Mouse (Mus musculus): ENCODE measurements around the gene Xpr1. TPM values are rescaled to one million over a fixed set of nuclear protein-coding genes. Genes with fewer than 3 reads are reported as not detected.

Gene Xpr1
- total and polyA plus RNA-seq, 3 experiments, result 8.5 to 34.4 (median 30.3) TPM

GRCm38 (mm10) chr1:155337315-155337714 is 79.9 kb downstream of the Xpr1 start:
- Histone ChIP-seq H3K36me3 (ENCODE audit: control insufficient read depth, insufficient read depth, low read length) (no peaks in the 10 kb centered on the region), H3K79me2 (replicated peaks; ENCODE audit: control insufficient read depth, insufficient read depth, low read length) (no peaks in the 10 kb centered on the region), H3K9ac (ENCODE audit: low read depth, low read length) (no peak overlapping the region), H3K4me1 (ENCODE audit: control insufficient read depth, insufficient read depth, low read length) (no peaks in the 10 kb centered on the region), H3K27me3 (ENCODE audit: control insufficient read depth, insufficient read depth, low read length) (no peaks in the 10 kb centered on the region), H3K4me3 (no peak overlapping the region), H3K27ac (no peak overlapping the region)
- no peak for TF ChIP-seq POLR2A (IDR thresholded peaks at IDR 0.05; ENCODE audit: insufficient read depth, low read depth, low read length)
- TF ChIP-seq EP300 (IDR thresholded peaks at IDR 0.05; ENCODE audit: insufficient read depth, low read depth, low read length), result no peak
- TF ChIP-seq CTCF (IDR thresholded peaks at IDR 0.05), result no peak
- 87% methylated on average over 4 of the region's 4 CpGs for WGBS
- DNase-seq, result no peak
- intact Hi-C loops (cut with DNase I), result no loop called here

- H3K79me2 ChIP-seq (replicated peaks; ENCODE audit: control insufficient read depth, insufficient read depth, low read length), result no peaks in the 10 kb centered on the region
- no peak overlapping the region for H3K27ac ChIP-seq
- no peaks in the 10 kb centered on the region for H3K36me3 ChIP-seq (ENCODE audit: control insufficient read depth, insufficient read depth, low read length)
- TF ChIP-seq POLR2A (IDR thresholded peaks at IDR 0.05; ENCODE audit: insufficient read depth, low read depth, low read length), result no peak
- no peak for TF ChIP-seq CTCF (IDR thresholded peaks at IDR 0.05)
- TF ChIP-seq EP300 (IDR thresholded peaks at IDR 0.05; ENCODE audit: insufficient read depth, low read depth, low read length), result no peak
- WGBS, result 64% methylated on average over 6 of the region's 6 CpGs
- H3K9ac ChIP-seq (ENCODE audit: low read depth, low read length), result no peak overlapping the region
- H3K4me1 ChIP-seq (ENCODE audit: control insufficient read depth, insufficient read depth, low read length), result no peaks in the 10 kb centered on the region
- no peak for DNase-seq
- intact Hi-C loops (cut with DNase I), result no loop called here
- H3K27me3 ChIP-seq (ENCODE audit: control insufficient read depth, insufficient read depth, low read length), result no peaks in the 10 kb centered on the region
- H3K4me3 ChIP-seq, result no peak overlapping the region
Observed at GRCm38 (mm10) chr1:155335963-155336362, 81.3 kb downstream of the Xpr1 start.

GRCm38 (mm10) chr1:155322183-155322582 is 95.0 kb downstream of the Xpr1 start:
- DNase-seq, result no peak
- WGBS, result 70% methylated on average over 1 of the region's 1 CpGs
- no peak overlapping the region for H3K4me3 ChIP-seq
- intact Hi-C loops (cut with DNase I), result no loop called here
- no peak overlapping the region for H3K9ac ChIP-seq (ENCODE audit: low read depth, low read length)
- TF ChIP-seq EP300 (IDR thresholded peaks at IDR 0.05; ENCODE audit: insufficient read depth, low read depth, low read length), result no peak
- no peak for TF ChIP-seq CTCF (IDR thresholded peaks at IDR 0.05)
- no peak for TF ChIP-seq POLR2A (IDR thresholded peaks at IDR 0.05; ENCODE audit: insufficient read depth, low read depth, low read length)
- H3K36me3 ChIP-seq (ENCODE audit: control insufficient read depth, insufficient read depth, low read length), result no peaks in the 10 kb centered on the region
- no peak overlapping the region for H3K27ac ChIP-seq
- no peaks in the 10 kb centered on the region for H3K79me2 ChIP-seq (replicated peaks; ENCODE audit: control insufficient read depth, insufficient read depth, low read length)
- no peaks in the 10 kb centered on the region for H3K4me1 ChIP-seq (ENCODE audit: control insufficient read depth, insufficient read depth, low read length)
- H3K27me3 ChIP-seq (ENCODE audit: control insufficient read depth, insufficient read depth, low read length), result no peaks in the 10 kb centered on the region

GRCm38 (mm10) chr1:155320091-155320833 is 97.0 kb downstream of the Xpr1 start:
- no peaks in the 10 kb centered on the region for H3K36me3 ChIP-seq (ENCODE audit: control insufficient read depth, insufficient read depth, low read length)
- H3K27ac ChIP-seq, result no peak overlapping the region
- H3K9ac ChIP-seq (ENCODE audit: low read depth, low read length), result no peak overlapping the region
- H3K27me3 ChIP-seq (ENCODE audit: control insufficient read depth, insufficient read depth, low read length), result no peaks in the 10 kb centered on the region
- no peaks in the 10 kb centered on the region for H3K79me2 ChIP-seq (replicated peaks; ENCODE audit: control insufficient read depth, insufficient read depth, low read length)
- TF ChIP-seq CTCF (IDR thresholded peaks at IDR 0.05), result no peak
- TF ChIP-seq EP300 (IDR thresholded peaks at IDR 0.05; ENCODE audit: insufficient read depth, low read depth, low read length), result no peak
- no peak for TF ChIP-seq POLR2A (IDR thresholded peaks at IDR 0.05; ENCODE audit: insufficient read depth, low read depth, low read length)
- 79% methylated on average over 7 of the region's 7 CpGs for WGBS
- no peaks in the 10 kb centered on the region for H3K4me1 ChIP-seq (ENCODE audit: control insufficient read depth, insufficient read depth, low read length)
- no peak overlapping the region for H3K4me3 ChIP-seq
- DNase-seq, result no peak
- intact Hi-C loops (cut with DNase I), result no loop called here

- Histone ChIP-seq H3K9ac (ENCODE audit: low read depth, low read length) (no peak overlapping the region), H3K27ac (no peak overlapping the region), H3K79me2 (replicated peaks; ENCODE audit: control insufficient read depth, insufficient read depth, low read length) (no peaks in the 10 kb centered on the region), H3K36me3 (ENCODE audit: control insufficient read depth, insufficient read depth, low read length) (no peaks in the 10 kb centered on the region), H3K27me3 (ENCODE audit: control insufficient read depth, insufficient read depth, low read length) (no peaks in the 10 kb centered on the region), H3K4me3 (no peak overlapping the region), H3K4me1 (ENCODE audit: control insufficient read depth, insufficient read depth, low read length) (no peaks in the 10 kb centered on the region)
- WGBS, result 82% methylated on average over 4 of the region's 4 CpGs
- intact Hi-C loops (cut with DNase I), result no loop called here
- no peak for DNase-seq
- TF ChIP-seq CTCF (IDR thresholded peaks at IDR 0.05) (no peak), POLR2A (IDR thresholded peaks at IDR 0.05; ENCODE audit: insufficient read depth, low read depth, low read length) (no peak), EP300 (IDR thresholded peaks at IDR 0.05; ENCODE audit: insufficient read depth, low read depth, low read length) (no peak)
Observed at GRCm38 (mm10) chr1:155319513-155319912, 97.7 kb downstream of the Xpr1 start.

GRCm38 (mm10) chr1:155311672-155312071 is 105.5 kb downstream of the Xpr1 start:
- TF ChIP-seq POLR2A (IDR thresholded peaks at IDR 0.05; ENCODE audit: insufficient read depth, low read depth, low read length), result no peak
- H3K4me3 ChIP-seq, result no peak overlapping the region
- no peak for DNase-seq
- WGBS, result 92% methylated on average over 3 of the region's 3 CpGs
- intact Hi-C loops (cut with DNase I), result no loop called here
- no peak overlapping the region for H3K27ac ChIP-seq
- H3K79me2 ChIP-seq (replicated peaks; ENCODE audit: control insufficient read depth, insufficient read depth, low read length), result no peaks in the 10 kb centered on the region
- no peaks in the 10 kb centered on the region; the same call in 1 of the 2 replicates for H3K36me3 ChIP-seq (ENCODE audit: control insufficient read depth, insufficient read depth, low read length)
- H3K9ac ChIP-seq (ENCODE audit: low read depth, low read length), result no peak overlapping the region
- H3K27me3 ChIP-seq (ENCODE audit: control insufficient read depth, insufficient read depth, low read length), result no peaks in the 10 kb centered on the region
- H3K4me1 ChIP-seq (ENCODE audit: control insufficient read depth, insufficient read depth, low read length), result no peaks in the 10 kb centered on the region

Data from heart, adult 2 months (tissue).